In the genomic region with DNA sequence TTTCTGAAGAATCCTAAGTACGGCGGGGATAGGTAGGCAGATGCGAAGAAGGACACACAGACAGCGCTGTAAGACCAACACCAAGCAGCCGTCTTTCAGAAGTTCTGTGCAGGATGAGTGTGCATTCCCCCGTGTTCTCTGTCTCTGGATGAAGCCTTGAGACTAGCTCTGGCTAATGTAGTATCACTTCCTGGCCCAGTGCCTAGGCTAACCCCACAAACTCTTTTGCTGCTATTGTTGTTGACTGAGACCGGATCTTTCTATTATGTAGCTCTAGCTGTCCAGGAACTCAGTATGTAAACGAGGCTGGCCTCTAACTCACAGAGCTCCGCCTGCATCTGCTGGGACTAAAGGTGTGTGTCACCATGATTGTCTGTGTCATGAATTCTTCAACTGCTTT, we compare ENCODE assay signal across 12 mouse cellular contexts. TPM values are rescaled to one million over a fixed set of nuclear protein-coding genes. Genes with fewer than 3 reads are reported as not detected.
"Had no signal": no experiment of that assay in that cellular context is flagged by ENCODE, and none has a peak within 500 bp of the region (broad histone marks: within the 10 kb centered on the region; RNA-seq: fewer than 3 reads in every experiment).

No protein-coding gene starts in this region.

- DNase-seq: lung, embryonic 14.5 days; lung, postnatal 10 days; retina, postnatal 1 day; right cerebral cortex, adult 18-20 months; right cerebral cortex, postnatal 25 days; right cerebral cortex, postnatal 4 days; spleen, adult 18-20 months; thymus, adult 18-20 months; thymus, postnatal 14 days; thymus, postnatal 36 days had no signal

RNA-seq across cellular contexts. Expression of a gene that starts 43.6 kb away (rescaled TPM):
- total RNA-seq: megakaryocyte, adult 5-6 weeks; megakaryocyte-erythroid progenitor cell, adult 5-6 weeks had no signal
